Mouse (Mus musculus) MN1 (cell line): Measurements from ENCODE around the gene Mrps25.

ENCODE experiments used
- DNase-seq: peaks from one replicate; pipeline ENCODE4 v3.0.0-alpha.2; 2016; ENCODE audit warnings: low spot score

Gene Mrps25

GRCm38 (mm10) chr6:92126861-92127468 lies 56.9 kb downstream of the Mrps25 start:
- no peak for DNase-seq

DNA sequence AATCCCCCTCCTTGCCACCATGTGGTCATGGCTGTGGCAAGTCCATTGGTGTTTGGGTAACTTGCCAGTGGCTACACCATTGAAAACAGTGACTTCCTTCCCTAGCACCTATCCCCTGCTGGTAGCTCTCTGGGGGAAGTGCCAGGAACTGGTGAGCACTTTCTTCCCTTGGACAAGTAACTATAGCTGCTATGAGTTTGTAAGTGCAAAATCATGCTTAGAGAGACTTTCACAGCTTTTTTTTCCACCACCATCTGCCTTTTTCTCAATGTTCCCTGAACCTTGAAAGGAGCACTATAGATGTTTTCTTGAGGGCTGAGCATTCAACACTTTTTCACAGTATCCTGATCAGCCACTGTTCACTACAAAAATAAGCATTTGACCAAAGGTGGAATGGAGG lies 59.3 kb downstream of the Mrps25 start:
- DNase-seq: no peak
